ENCODE assay signal across 8 mouse cellular contexts in genomic region chr9:85842351-85843011, GRCm38 (mm10). TPM values are rescaled to one million over a fixed set of nuclear protein-coding genes. Genes with fewer than 3 reads are reported as not detected.
DNase-seq lines count a peak whose midpoint lies in the region; ATAC-seq and TF ChIP-seq lines count a peak whose summit lies in the region.

Gene Tpbg (plus strand): TSS chr9:85842380.

- intact Hi-C loops in gastrocnemius, adult 2 months (cut with DNase I) = no loop called here

- H3K4me3 ChIP-seq in gastrocnemius, adult 2 months = peak within 1 kb of the TSS; percentile 82
- H3K4me3 ChIP-seq in hindbrain, postnatal 0 days (ENCODE audit: low read length) = peak within 1 kb of the TSS; percentile 73
- peak within 1 kb of the TSS; percentile 74 for H3K4me3 ChIP-seq in limb, embryonic 14.5 days (replicated peaks; ENCODE audit: low read length)
- H3K4me3 ChIP-seq in midbrain, embryonic 14.5 days (replicated peaks; ENCODE audit: low read depth, low read length) = peak within 1 kb of the TSS; percentile 63

- TF ChIP-seq CTCF in gastrocnemius, adult 2 months (IDR thresholded peaks at IDR 0.05) = no peak
- TF ChIP-seq CTCF in hindbrain, postnatal 0 days (IDR thresholded peaks at IDR 0.05; ENCODE audit: low read depth) = no peak

- no peaks in the 10 kb centered on the region for H3K9me3 ChIP-seq in hindbrain, postnatal 0 days (ENCODE audit: low read length)
- no peaks in the 10 kb centered on the region for H3K9me3 ChIP-seq in limb, embryonic 14.5 days (ENCODE audit: control insufficient read depth, low read length)
- H3K9me3 ChIP-seq in midbrain, embryonic 14.5 days (ENCODE audit: control insufficient read depth, low read length) = no peaks in the 10 kb centered on the region

- no peaks in the 10 kb centered on the region for H3K36me3 ChIP-seq in hindbrain, postnatal 0 days (ENCODE audit: insufficient read depth, low read length)
- peaks cover 13% of the 10 kb centered on the region for H3K36me3 ChIP-seq in limb, embryonic 14.5 days (ENCODE audit: control insufficient read depth, insufficient read depth, low read length)
- H3K36me3 ChIP-seq in midbrain, embryonic 14.5 days (ENCODE audit: control insufficient read depth, insufficient read depth, low read length) = no peaks in the 10 kb centered on the region

- no peak for DNase-seq in frontal cortex, postnatal 14 days (ENCODE audit: low spot score in 2 of 2)
- peak; percentile 33 for DNase-seq in cerebellum, adult 9-11 months
- DNase-seq in gastrocnemius, adult 2 months = peak; percentile 56
- peak; percentile 70 for DNase-seq in hindbrain, postnatal 0 days (ENCODE audit: low spot score)
- DNase-seq in limb, embryonic 14.5 days (ENCODE audit: low spot score) = peak; percentile 47
- peak; percentile 83 for DNase-seq in midbrain, embryonic 14.5 days
- DNase-seq in urinary bladder, postnatal 25 days (ENCODE audit: low spot score) = peak; percentile 69

- peak within 1 kb of the TSS; percentile 98 for H3K4me2 ChIP-seq in hindbrain, postnatal 0 days (ENCODE audit: low read depth, low read length)
- peak within 1 kb of the TSS; percentile 95 for H3K4me2 ChIP-seq in limb, embryonic 14.5 days (replicated peaks; ENCODE audit: low read depth, low read length, severe bottlenecking)
- H3K4me2 ChIP-seq in midbrain, embryonic 14.5 days (ENCODE audit: low read length) = peak within 1 kb of the TSS; percentile 99

- under 1% methylated on average over 39 of the region's 39 CpGs for WGBS in hindbrain, postnatal 0 days
- 2% methylated on average over 32 of the region's 39 CpGs for WGBS in limb, embryonic 14.5 days
- WGBS in midbrain, embryonic 14.5 days = 0% methylated on average over 39 of the region's 39 CpGs

- no peaks in the 10 kb centered on the region for H3K27me3 ChIP-seq in hindbrain, postnatal 0 days (ENCODE audit: insufficient read depth, low read length)
- no peaks in the 10 kb centered on the region for H3K27me3 ChIP-seq in limb, embryonic 14.5 days (ENCODE audit: control insufficient read depth, insufficient read depth, low read length)
- no peaks in the 10 kb centered on the region; the same call in 1 of the 2 replicates for H3K27me3 ChIP-seq in midbrain, embryonic 14.5 days (ENCODE audit: control insufficient read depth, insufficient read depth, low read length)

- TF ChIP-seq POLR2A in limb, embryonic 14.5 days (IDR thresholded peaks at IDR 0.05; ENCODE audit: borderline replicate concordance, extremely low read depth, insufficient read depth, insufficient read length) = peak; percentile 78; the same call in 1 of the 2 replicates

- peak; percentile 45 for ATAC-seq in frontal cortex, adult (ENCODE audit: low TSS enrichment)
- ATAC-seq in hindbrain, postnatal 0 days = peak; percentile 83
- ATAC-seq in limb, embryonic 14.5 days (ENCODE audit: low FRiP score, low read depth) = peak; percentile 86
- ATAC-seq in midbrain, embryonic 14.5 days (ENCODE audit: low FRiP score, low TSS enrichment) = peak; percentile 80

- H3K27ac ChIP-seq in gastrocnemius, adult 2 months = peak within 1 kb of the TSS; percentile 59
- peak within 1 kb of the TSS; percentile 79 for H3K27ac ChIP-seq in hindbrain, postnatal 0 days
- H3K27ac ChIP-seq in limb, embryonic 14.5 days (replicated peaks; ENCODE audit: low read depth, low read length) = peak within 1 kb of the TSS; percentile 85
- peak within 1 kb of the TSS; percentile 42 for H3K27ac ChIP-seq in midbrain, embryonic 14.5 days (replicated peaks; ENCODE audit: low read depth, low read length)

- peak within 1 kb of the TSS; percentile 68 for H3K9ac ChIP-seq in hindbrain, postnatal 0 days (replicated peaks; ENCODE audit: low read length)
- H3K9ac ChIP-seq in limb, embryonic 14.5 days (ENCODE audit: low read depth, low read length, severe bottlenecking) = peak within 1 kb of the TSS; percentile 73
- H3K9ac ChIP-seq in midbrain, embryonic 14.5 days (replicated peaks; ENCODE audit: low read length) = peak within 1 kb of the TSS; percentile 52

- 0 out of 2 replicates have a peak, but pooled peaks cover 12% of the 10 kb centered on the region for H3K4me1 ChIP-seq in hindbrain, postnatal 0 days (ENCODE audit: insufficient read depth, low read length)
- H3K4me1 ChIP-seq in limb, embryonic 14.5 days (ENCODE audit: control insufficient read depth, insufficient read depth, low read length) = peaks cover 20% of the 10 kb centered on the region
- H3K4me1 ChIP-seq in midbrain, embryonic 14.5 days (ENCODE audit: control insufficient read depth, insufficient read depth, low read length) = peaks cover 11% of the 10 kb centered on the region; the same call in 1 of the 2 replicates

RNA-seq across cellular contexts. Expression of gene Tpbg, which starts in this region (rescaled TPM):
- 1 to 10 TPM in 1 of 2 experiments, under 1 TPM in 1; 0.61 to 1.0 TPM for total RNA-seq in gastrocnemius, adult 2 months (2021)
- 57.7 and 58.5 TPM in 2 replicates for total RNA-seq in hindbrain, postnatal 0 days (2014; rRNA removed)
- 20.6 and 21.2 TPM in 2 replicates for polyA plus RNA-seq in hindbrain, postnatal 0 days (2015; fragmentation: Nextera tagmentation; extraction: Ambion mirVana)
- 19.7 and 24.7 TPM in 2 replicates for polyA plus RNA-seq in limb, embryonic 14.5 days (2012; rRNA removed)
- 29.3 and 30.4 TPM in 2 replicates for polyA plus RNA-seq in limb, embryonic 14.5 days (2014; fragmentation: Nextera tagmentation; extraction: Ambion mirVana)
- 15.3 and 20.2 TPM in 2 replicates for polyA plus RNA-seq in midbrain, embryonic 14.5 days (2014; fragmentation: Nextera tagmentation; extraction: Ambion mirVana)

Comparison
In these comparisons a context has a peak if more than half of its experiments do, and no peak if none do; other contexts are left out.
1. RNA of gene Tpbg (total RNA-seq): 57.7 to 58.5 TPM in hindbrain, postnatal 0 days; 0.61 to 1.0 TPM in gastrocnemius, adult 2 months; every median in the first group is over 10 times any median in the second.
2. DNase-seq: peak in cerebellum, adult 9-11 months (single experiment), gastrocnemius, adult 2 months (single experiment), hindbrain, postnatal 0 days (single experiment), limb, embryonic 14.5 days (single experiment), midbrain, embryonic 14.5 days (single experiment) and urinary bladder, postnatal 25 days (single experiment); none in frontal cortex, postnatal 14 days (0 of 2).
3. Peak in every context shown above with its lines, with median percentiles within 50 percentile points of each other: ATAC-seq, H3K27ac ChIP-seq, H3K4me3 ChIP-seq, H3K4me2 ChIP-seq and H3K9ac ChIP-seq.